Mouse (Mus musculus): Measurements from ENCODE around the gene Rps6kb2. TPM values are rescaled to one million over a fixed set of nuclear protein-coding genes. Genes with fewer than 3 reads are reported as not detected.

The Rps6kb2 gene
- polyA plus RNA-seq, 1 experiment from 2014 or later = 42.4 TPM

GRCm38 (mm10) chr19:4121097-4121805 lies 41.9 kb downstream of the Rps6kb2 start:
- DNase-seq (ENCODE audit: low spot score) = peak; percentile 100
- Histone ChIP-seq H3K27me3 (ENCODE audit: insufficient read depth, low read length) (no peaks in the 10 kb centered on the region), H3K9ac (ENCODE audit: low read depth, low read length) (peak overlapping the region; percentile 56), H3K4me2 (ENCODE audit: low read length) (peak overlapping the region; percentile 58), H3K36me3 (ENCODE audit: insufficient read depth, low read length) (no peaks in the 10 kb centered on the region; the same call in 1 of the 2 replicates), H3K4me1 (replicated peaks; ENCODE audit: insufficient read depth, low read length) (peaks cover 11% of the 10 kb centered on the region), H3K27ac (peak overlapping the region; percentile 86), H3K9me3 (replicated peaks; ENCODE audit: low read length) (no peaks in the 10 kb centered on the region), H3K4me3 (replicated peaks; ENCODE audit: low read depth, low read length) (peak overlapping the region; percentile 40)
- no peak for TF ChIP-seq CTCF (IDR thresholded peaks at IDR 0.05; ENCODE audit: low read depth)
- ATAC-seq (replicated peaks; ENCODE audit: low FRiP score, low read depth) = peak; percentile 70
- WGBS = 4% methylated on average over 38 of the region's 38 CpGs

- no peak for ATAC-seq (replicated peaks; ENCODE audit: low FRiP score, low read depth)
- H3K4me2 ChIP-seq (ENCODE audit: low read length) = peak overlapping the region; percentile 58; the same call in 1 of the 2 replicates
- H3K9ac ChIP-seq (ENCODE audit: low read depth, low read length) = 0 out of 2 replicates have a peak overlapping the region, but pooled peaks have one; percentile 15
- no peaks in the 10 kb centered on the region for H3K27me3 ChIP-seq (ENCODE audit: insufficient read depth, low read length)
- H3K4me3 ChIP-seq (replicated peaks; ENCODE audit: low read depth, low read length) = no peak overlapping the region
- no peak for DNase-seq (ENCODE audit: low spot score)
- H3K4me1 ChIP-seq (replicated peaks; ENCODE audit: insufficient read depth, low read length) = peaks cover 9% of the 10 kb centered on the region; the same call in 1 of the 2 replicates
- H3K27ac ChIP-seq = no peak overlapping the region
- WGBS = 98% methylated on average over 2 of the region's 2 CpGs
- H3K36me3 ChIP-seq (ENCODE audit: insufficient read depth, low read length) = peaks cover 5% of the 10 kb centered on the region
- no peaks in the 10 kb centered on the region for H3K9me3 ChIP-seq (replicated peaks; ENCODE audit: low read length)
- TF ChIP-seq CTCF (IDR thresholded peaks at IDR 0.05; ENCODE audit: low read depth) = no peak
Observed at GRCm38 (mm10) chr19:4120496-4120895, 42.7 kb downstream of the Rps6kb2 start.

DNA sequence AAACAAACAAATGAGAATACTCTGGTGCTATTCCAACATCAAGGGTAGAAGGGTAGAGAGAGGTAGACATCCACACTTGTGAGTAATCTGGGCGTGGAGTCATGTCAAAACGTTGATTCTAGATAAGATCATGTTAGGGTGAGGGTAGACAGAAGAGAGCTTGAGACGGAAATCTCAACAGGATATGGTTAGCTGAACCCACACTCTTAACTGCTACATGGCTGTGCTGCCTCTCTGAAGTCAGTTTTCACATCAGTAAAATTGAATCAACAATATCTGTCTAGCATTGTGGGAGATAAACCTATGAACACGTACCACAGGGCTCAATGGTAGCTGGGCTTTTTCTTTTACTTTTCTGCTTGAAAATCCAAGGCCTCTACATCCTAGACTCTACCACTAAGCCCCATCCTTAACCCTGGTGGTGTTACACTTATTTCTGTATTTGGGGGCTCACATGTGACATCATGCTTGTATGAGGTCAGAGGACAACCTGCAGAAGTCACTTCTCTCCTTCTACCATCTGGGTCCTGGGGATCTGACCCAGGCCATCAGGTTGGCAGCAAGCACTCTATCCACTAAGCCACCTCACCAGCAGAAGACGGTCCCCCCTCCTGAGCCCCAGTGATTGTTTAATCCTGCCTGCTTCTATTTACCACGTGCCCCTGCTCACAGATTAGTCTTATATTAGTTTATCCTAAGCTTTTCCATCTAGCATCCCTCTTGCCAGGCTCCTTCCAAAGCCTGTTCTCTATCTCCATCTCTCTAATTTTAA lies 43.3 kb downstream of the Rps6kb2 start:
- Histone ChIP-seq H3K9me3 (replicated peaks; ENCODE audit: low read length) (no peaks in the 10 kb centered on the region), H3K4me1 (replicated peaks; ENCODE audit: insufficient read depth, low read length) (peaks cover 9% of the 10 kb centered on the region; the same call in 1 of the 2 replicates), H3K9ac (ENCODE audit: low read depth, low read length) (0 out of 2 replicates have a peak overlapping the region, but pooled peaks have one; percentile 15), H3K36me3 (ENCODE audit: insufficient read depth, low read length) (peaks cover 11% of the 10 kb centered on the region), H3K27ac (no peak overlapping the region), H3K27me3 (ENCODE audit: insufficient read depth, low read length) (no peaks in the 10 kb centered on the region), H3K4me3 (replicated peaks; ENCODE audit: low read depth, low read length) (no peak overlapping the region), H3K4me2 (ENCODE audit: low read length) (no peak overlapping the region)
- ATAC-seq (replicated peaks; ENCODE audit: low FRiP score, low read depth) (no peak), DNase-seq (ENCODE audit: low spot score) (no peak)
- TF ChIP-seq CTCF (IDR thresholded peaks at IDR 0.05; ENCODE audit: low read depth) = no peak
- WGBS = 82% methylated on average over 6 of the region's 6 CpGs

DNA sequence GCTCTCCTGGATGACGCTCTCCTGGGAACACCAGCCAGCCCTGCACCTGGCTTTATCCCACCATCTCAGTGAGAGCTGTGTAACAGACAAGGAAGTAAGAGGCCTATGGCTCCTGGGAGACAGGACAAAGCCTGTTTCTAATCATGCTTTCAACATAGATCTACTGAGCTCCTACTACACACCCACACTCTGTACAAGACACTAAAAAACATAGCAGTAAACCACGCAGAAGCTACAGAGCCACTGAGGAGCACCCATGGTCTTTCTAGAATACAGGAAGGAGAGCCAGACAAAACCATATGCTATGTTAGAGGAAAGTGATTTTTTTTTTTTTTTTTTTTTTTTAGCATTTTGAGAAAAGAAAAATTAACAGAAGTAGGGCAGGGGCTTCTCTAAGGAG lies 44.8 kb downstream of the Rps6kb2 start:
- DNase-seq (ENCODE audit: low spot score) (no peak), ATAC-seq (replicated peaks; ENCODE audit: low FRiP score, low read depth) (no peak)
- Histone ChIP-seq H3K27ac (no peak overlapping the region), H3K36me3 (ENCODE audit: insufficient read depth, low read length) (peaks cover 17% of the 10 kb centered on the region), H3K9me3 (replicated peaks; ENCODE audit: low read length) (no peaks in the 10 kb centered on the region), H3K9ac (ENCODE audit: low read depth, low read length) (no peak overlapping the region), H3K4me2 (ENCODE audit: low read length) (no peak overlapping the region), H3K27me3 (ENCODE audit: insufficient read depth, low read length) (no peaks in the 10 kb centered on the region), H3K4me1 (replicated peaks; ENCODE audit: insufficient read depth, low read length) (peaks cover 16% of the 10 kb centered on the region; the same call in 1 of the 2 replicates), H3K4me3 (replicated peaks; ENCODE audit: low read depth, low read length) (no peak overlapping the region)
- no peak for TF ChIP-seq CTCF (IDR thresholded peaks at IDR 0.05; ENCODE audit: low read depth)
- WGBS = 88% methylated on average over 2 of the region's 2 CpGs

DNA sequence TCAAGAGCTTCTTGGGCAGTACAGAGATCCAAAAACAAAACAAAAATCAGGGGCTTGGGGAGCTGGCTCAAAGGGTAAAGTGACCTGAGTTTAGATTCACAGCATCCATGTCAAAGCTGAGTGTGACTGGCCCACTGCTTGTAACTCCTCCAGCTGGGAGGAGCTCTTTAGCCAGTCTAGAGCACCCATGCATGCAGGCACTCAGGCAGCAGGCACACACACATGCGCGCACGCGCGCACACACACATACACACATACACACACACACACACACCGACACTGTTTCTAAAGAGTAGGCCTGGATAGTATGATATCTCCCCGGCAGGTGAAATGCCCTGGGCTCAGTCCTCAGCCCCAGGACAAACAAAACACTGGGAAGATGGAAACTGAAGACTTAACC lies 46.1 kb downstream of the Rps6kb2 start:
- no peak overlapping the region for H3K4me2 ChIP-seq (ENCODE audit: low read length)
- peaks cover 19% of the 10 kb centered on the region; the same call in 1 of the 2 replicates for H3K4me1 ChIP-seq (replicated peaks; ENCODE audit: insufficient read depth, low read length)
- no peak for TF ChIP-seq CTCF (IDR thresholded peaks at IDR 0.05; ENCODE audit: low read depth)
- H3K36me3 ChIP-seq (ENCODE audit: insufficient read depth, low read length) = peaks cover 20% of the 10 kb centered on the region
- peak; percentile 51 for DNase-seq (ENCODE audit: low spot score)
- 66% methylated on average over 7 of the region's 7 CpGs for WGBS
- H3K27ac ChIP-seq = no peak overlapping the region
- H3K9ac ChIP-seq (ENCODE audit: low read depth, low read length) = no peak overlapping the region
- H3K9me3 ChIP-seq (replicated peaks; ENCODE audit: low read length) = no peaks in the 10 kb centered on the region
- no peak for ATAC-seq (replicated peaks; ENCODE audit: low FRiP score, low read depth)
- no peaks in the 10 kb centered on the region for H3K27me3 ChIP-seq (ENCODE audit: insufficient read depth, low read length)
- no peak overlapping the region for H3K4me3 ChIP-seq (replicated peaks; ENCODE audit: low read depth, low read length)

DNA sequence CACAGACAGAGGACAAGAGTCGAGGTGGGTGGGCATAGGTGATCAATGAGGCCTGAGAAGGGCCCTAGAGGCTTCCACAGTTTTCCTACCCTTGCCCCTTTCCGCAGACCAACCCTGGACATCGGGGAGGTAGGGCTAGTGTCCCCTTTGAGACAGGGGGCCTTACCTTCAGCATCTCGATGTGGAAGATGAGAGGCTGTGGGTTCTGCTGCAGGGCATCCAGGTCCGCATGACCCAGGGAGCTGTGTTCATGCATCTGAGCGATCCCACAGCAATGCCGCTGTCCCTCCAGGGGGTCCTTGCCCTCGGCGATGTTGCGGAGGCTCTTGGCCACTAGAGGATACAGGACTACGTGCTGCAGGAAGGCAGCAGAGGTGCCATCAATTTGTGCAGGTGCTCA lies 47.3 kb downstream of the Rps6kb2 start:
- no peak overlapping the region for H3K4me3 ChIP-seq (replicated peaks; ENCODE audit: low read depth, low read length)
- H3K36me3 ChIP-seq (ENCODE audit: insufficient read depth, low read length) = peaks cover 20% of the 10 kb centered on the region
- no peak for ATAC-seq (replicated peaks; ENCODE audit: low FRiP score, low read depth)
- H3K9ac ChIP-seq (ENCODE audit: low read depth, low read length) = no peak overlapping the region
- H3K4me2 ChIP-seq (ENCODE audit: low read length) = no peak overlapping the region
- WGBS = 92% methylated on average over 11 of the region's 11 CpGs
- no peaks in the 10 kb centered on the region for H3K9me3 ChIP-seq (replicated peaks; ENCODE audit: low read length)
- no peak overlapping the region for H3K27ac ChIP-seq
- H3K27me3 ChIP-seq (ENCODE audit: insufficient read depth, low read length) = no peaks in the 10 kb centered on the region
- DNase-seq (ENCODE audit: low spot score) = no peak
- no peak for TF ChIP-seq CTCF (IDR thresholded peaks at IDR 0.05; ENCODE audit: low read depth)
- H3K4me1 ChIP-seq (replicated peaks; ENCODE audit: insufficient read depth, low read length) = peaks cover 15% of the 10 kb centered on the region; the same call in 1 of the 2 replicates

Data from kidney, postnatal 0 days (tissue).